Mouse (Mus musculus): ENCODE data around the gene Map2k6. TPM values are rescaled to one million over a fixed set of nuclear protein-coding genes. Genes with fewer than 3 reads are reported as not detected.

Gene Map2k6
- polyA plus RNA-seq, 1 experiment from 2014 or later, result 39.5 TPM

DNA sequence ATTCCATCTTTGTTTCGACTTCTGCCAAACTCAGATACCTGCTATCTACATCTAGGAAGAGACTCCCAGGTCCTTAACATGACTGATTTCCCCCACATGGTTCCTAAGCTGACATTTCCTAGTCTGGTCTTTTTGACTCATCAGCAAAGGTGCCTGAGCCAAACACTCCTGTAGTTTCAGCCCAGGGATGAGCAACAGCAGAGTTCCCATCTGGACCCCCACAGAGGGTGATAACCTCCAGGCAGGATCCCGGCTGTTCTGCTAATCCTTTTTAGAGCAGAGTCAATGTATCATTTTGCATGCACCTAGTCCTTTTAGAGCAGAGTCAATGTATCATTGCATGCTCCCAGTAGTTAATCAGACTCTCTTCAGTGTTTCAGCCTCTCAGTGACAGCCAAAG lies 82.5 kb downstream of the Map2k6 start:
- Histone ChIP-seq H3K4me1 (peaks cover 50% of the 10 kb centered on the region), H3K4me2 (no peak overlapping the region), H3K27ac (no peak overlapping the region), H3K36me3 (replicated peaks) (no peaks in the 10 kb centered on the region), H3K9ac (no peak overlapping the region), H3K27me3 (peaks cover 47% of the 10 kb centered on the region), H3K4me3 (replicated peaks) (no peak overlapping the region), H3K9me3 (no peaks in the 10 kb centered on the region)
- ATAC-seq (ENCODE audit: low FRiP score), result no peak
- 51% methylated on average over 2 of the region's 2 CpGs for WGBS

DNA sequence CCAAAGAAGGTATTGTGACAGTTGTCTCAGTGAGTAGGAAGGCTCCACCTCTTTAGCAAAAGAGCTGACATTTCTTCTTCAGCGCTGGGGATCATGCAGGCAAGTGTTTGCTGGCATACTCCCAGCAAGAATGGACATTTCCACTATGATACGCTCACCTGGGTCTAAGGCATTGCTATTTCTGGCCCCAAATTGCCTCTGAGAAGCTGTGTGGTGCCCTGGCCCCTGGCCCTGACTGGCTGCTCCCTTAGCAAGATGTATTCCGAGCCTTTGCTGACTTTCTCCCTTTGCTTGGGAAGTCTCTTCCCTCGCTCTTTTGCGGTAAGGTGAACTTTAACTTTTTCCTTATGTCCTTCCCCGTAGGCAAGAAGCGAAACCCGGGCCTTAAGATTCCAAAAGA lies 83.3 kb downstream of the Map2k6 start:
- no peak overlapping the region for H3K4me2 ChIP-seq
- peaks cover 42% of the 10 kb centered on the region for H3K4me1 ChIP-seq
- no peak overlapping the region for H3K4me3 ChIP-seq (replicated peaks)
- WGBS, result 90% methylated on average over 8 of the region's 8 CpGs
- peaks cover 39% of the 10 kb centered on the region for H3K27me3 ChIP-seq
- no peak for ATAC-seq (ENCODE audit: low FRiP score)
- H3K9me3 ChIP-seq, result no peaks in the 10 kb centered on the region
- no peak overlapping the region for H3K27ac ChIP-seq
- no peaks in the 10 kb centered on the region for H3K36me3 ChIP-seq (replicated peaks)
- no peak overlapping the region for H3K9ac ChIP-seq

DNA sequence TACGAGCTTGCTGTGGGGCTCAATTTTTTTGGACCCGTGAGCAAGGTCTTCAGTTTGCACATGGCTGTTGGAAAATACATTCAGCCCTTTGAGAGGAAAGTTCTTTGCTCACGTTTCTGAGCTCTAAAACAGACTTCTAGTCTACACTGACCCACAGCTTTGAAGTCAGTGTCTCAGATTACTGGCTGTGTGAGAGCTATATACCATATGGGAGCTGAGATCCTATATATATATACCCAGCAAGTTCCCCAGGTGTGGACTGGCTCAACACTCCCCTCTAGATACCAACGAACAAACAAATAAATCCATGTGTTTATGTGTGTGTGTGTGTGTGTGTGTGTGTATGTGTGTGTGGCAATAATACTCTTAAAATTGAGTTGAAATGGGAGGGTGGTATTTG lies 83.7 kb downstream of the Map2k6 start:
- WGBS, result 87% methylated on average over 4 of the region's 4 CpGs
- ATAC-seq (ENCODE audit: low FRiP score), result no peak
- Histone ChIP-seq H3K27me3 (peaks cover 34% of the 10 kb centered on the region), H3K4me3 (replicated peaks) (no peak overlapping the region), H3K9me3 (no peaks in the 10 kb centered on the region), H3K9ac (no peak overlapping the region), H3K27ac (no peak overlapping the region), H3K4me2 (no peak overlapping the region), H3K36me3 (replicated peaks) (no peaks in the 10 kb centered on the region), H3K4me1 (peaks cover 37% of the 10 kb centered on the region)

DNA sequence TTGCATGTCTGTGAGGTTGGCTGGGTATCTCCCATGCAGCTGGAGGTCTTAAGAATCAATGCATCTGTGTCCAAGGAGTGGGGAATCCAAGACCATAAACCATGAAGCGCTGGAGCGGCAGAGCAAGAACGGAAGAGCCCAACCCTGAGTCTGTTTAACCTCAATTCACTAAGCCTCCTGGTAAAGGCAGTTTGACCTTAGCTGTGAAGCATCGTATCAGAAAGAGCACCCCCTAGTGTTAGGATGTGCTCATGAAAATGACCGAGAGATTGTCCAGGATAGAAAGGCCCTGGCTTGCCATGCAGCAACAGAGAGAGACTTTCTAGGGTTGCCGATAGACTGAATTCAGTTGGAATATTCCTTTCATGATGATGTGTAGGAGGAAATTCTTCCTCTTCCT lies 84.2 kb downstream of the Map2k6 start:
- WGBS, result 38% methylated on average over 6 of the region's 6 CpGs
- Histone ChIP-seq H3K27me3 (peaks cover 29% of the 10 kb centered on the region), H3K4me2 (no peak overlapping the region), H3K4me1 (peaks cover 32% of the 10 kb centered on the region), H3K27ac (no peak overlapping the region), H3K9me3 (no peaks in the 10 kb centered on the region), H3K9ac (no peak overlapping the region), H3K4me3 (replicated peaks) (no peak overlapping the region), H3K36me3 (replicated peaks) (no peaks in the 10 kb centered on the region)
- no peak for ATAC-seq (ENCODE audit: low FRiP score)

DNA sequence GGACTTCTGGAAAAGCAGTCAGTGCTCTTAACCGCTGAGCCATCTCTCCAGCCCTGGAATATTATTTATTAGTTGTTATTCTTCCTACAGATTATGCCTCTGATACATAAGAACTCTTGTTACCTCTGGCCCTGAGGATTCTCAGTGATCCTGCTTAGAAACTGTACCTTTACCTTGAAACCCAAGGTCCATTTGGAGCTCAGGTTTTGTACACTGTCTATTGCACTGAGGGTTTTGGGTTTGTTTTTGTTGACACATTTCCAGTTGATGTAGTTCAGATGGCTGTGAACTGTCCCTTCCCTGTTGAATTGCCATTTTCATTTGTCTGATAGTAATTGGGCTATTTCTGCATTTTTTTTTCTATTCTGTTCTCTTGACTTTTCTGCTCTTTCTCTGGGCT lies 85.5 kb downstream of the Map2k6 start:
- H3K9ac ChIP-seq, result no peak overlapping the region
- H3K4me3 ChIP-seq (replicated peaks), result no peak overlapping the region
- H3K36me3 ChIP-seq (replicated peaks), result no peaks in the 10 kb centered on the region
- peaks cover 21% of the 10 kb centered on the region for H3K4me1 ChIP-seq
- WGBS, result 100% methylated on average over 1 of the region's 1 CpGs
- H3K27me3 ChIP-seq, result peaks cover 25% of the 10 kb centered on the region
- H3K4me2 ChIP-seq, result no peak overlapping the region
- ATAC-seq (ENCODE audit: low FRiP score), result no peak
- no peaks in the 10 kb centered on the region for H3K9me3 ChIP-seq
- no peak overlapping the region for H3K27ac ChIP-seq

DNA sequence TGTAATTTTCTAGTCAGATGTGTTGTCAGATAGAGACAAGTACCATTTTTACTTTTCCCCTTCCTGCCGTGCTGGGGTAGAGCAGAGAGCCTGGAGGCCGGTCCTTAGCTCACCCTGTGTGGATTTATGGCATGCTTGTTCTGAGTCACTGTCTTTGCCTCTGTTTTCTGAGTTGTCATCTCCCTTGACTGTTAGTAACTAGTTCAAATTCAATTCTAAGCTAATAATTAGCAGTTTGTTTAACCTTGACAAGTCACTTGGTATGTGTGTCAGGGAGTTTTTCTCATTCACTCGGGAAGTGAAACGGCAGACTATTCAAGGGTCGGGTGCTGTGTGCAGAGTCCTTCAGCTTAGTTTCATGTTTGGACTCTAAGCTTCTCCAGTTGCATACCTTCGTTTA lies 86.2 kb downstream of the Map2k6 start:
- Histone ChIP-seq H3K9ac (no peak overlapping the region), H3K27me3 (peaks cover 25% of the 10 kb centered on the region), H3K36me3 (replicated peaks) (no peaks in the 10 kb centered on the region), H3K4me1 (peaks cover 15% of the 10 kb centered on the region), H3K9me3 (no peaks in the 10 kb centered on the region), H3K4me3 (replicated peaks) (no peak overlapping the region), H3K27ac (no peak overlapping the region), H3K4me2 (no peak overlapping the region)
- ATAC-seq (ENCODE audit: low FRiP score), result no peak
- 93% methylated on average over 6 of the region's 6 CpGs for WGBS

DNA sequence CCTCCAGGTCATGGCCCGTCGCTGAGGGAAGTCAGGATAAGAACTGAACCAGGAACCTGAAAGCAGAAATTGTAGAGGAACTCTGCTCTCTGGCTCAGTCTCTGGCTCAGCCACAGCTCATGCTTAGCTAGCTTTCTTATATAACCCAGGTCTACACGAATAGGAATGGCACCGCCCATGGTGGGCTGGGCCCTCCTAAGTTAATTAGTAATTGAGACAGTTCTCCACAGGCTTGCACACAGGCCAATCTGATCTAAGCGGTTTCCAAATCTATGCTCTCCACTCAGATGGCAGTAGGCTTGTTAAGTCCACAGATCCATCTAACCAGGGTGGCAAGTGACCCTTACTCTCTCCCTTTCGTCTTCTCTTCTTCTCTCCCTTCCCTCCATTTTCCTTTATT lies 88.9 kb downstream of the Map2k6 start:
- Histone ChIP-seq H3K4me3 (replicated peaks) (no peak overlapping the region), H3K4me2 (no peak overlapping the region), H3K9me3 (peaks cover 4% of the 10 kb centered on the region; the same call in 1 of the 2 replicates), H3K36me3 (replicated peaks) (peaks cover 16% of the 10 kb centered on the region), H3K27ac (no peak overlapping the region), H3K4me1 (no peaks in the 10 kb centered on the region), H3K9ac (no peak overlapping the region), H3K27me3 (0 out of 2 replicates have a peak, but pooled peaks cover 3% of the 10 kb centered on the region)
- WGBS, result 95% methylated on average over 6 of the region's 6 CpGs
- no peak for ATAC-seq (ENCODE audit: low FRiP score)

DNA sequence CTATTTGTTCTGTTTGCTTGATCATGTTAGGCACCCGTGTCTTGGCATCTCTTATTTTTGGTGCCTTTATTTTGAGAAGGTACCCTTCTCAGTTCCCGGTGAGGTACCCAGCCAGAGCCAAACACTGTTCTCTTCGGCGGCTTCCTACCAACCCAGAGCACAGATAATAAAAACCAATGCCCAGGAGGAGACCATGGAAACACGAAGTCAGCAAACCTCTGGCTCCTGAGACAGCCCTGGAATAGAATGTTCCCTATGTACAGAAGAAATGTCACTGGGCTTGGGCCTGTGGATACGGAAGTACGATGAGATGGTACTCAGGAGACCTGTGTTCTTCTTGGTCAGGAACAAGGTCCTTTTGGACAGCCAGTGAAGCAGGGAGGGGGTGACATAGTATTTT lies 89.4 kb downstream of the Map2k6 start:
- Histone ChIP-seq H3K9ac (no peak overlapping the region), H3K4me2 (no peak overlapping the region), H3K9me3 (peaks cover 4% of the 10 kb centered on the region; the same call in 1 of the 2 replicates), H3K4me1 (no peaks in the 10 kb centered on the region), H3K36me3 (replicated peaks) (peaks cover 21% of the 10 kb centered on the region), H3K4me3 (replicated peaks) (no peak overlapping the region), H3K27me3 (no peaks in the 10 kb centered on the region), H3K27ac (no peak overlapping the region)
- no peak for ATAC-seq (ENCODE audit: low FRiP score)
- WGBS, result 95% methylated on average over 7 of the region's 7 CpGs

DNA sequence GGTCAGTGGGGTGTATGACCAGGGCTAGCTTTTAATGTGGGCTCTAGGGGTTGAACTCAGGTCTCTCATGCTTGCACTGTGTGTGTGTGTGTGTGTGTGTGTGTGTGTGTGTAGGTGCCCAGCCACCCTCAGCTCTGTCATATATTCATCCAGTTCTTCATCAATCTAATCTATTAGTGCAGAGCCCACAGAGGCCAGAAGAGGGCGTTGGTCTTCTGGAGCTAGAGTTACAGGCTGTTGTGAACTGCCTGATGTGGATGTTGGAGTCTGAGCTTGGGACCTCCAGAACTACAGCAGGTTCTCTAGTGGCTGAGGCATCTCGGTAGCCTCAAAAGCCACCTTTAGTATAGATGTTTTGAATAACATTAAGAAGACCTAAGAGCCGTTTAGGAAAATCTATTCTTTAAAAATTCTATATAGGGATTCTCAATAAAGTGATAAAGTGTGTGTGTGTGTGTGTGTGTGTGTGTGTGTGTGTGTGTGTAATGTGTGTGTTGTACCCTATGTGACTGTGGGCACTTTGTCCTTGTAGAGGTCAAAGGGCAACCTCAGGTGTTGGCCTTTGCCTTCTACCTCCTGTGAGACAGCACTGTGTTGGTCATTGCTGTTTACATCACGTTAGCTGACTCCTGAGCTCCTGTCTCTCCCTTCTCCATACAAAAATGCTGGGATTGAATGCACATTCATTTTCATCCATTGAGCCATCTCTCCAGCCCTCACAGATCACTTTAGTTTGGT lies 96.6 kb downstream of the Map2k6 start:
- no peaks in the 10 kb centered on the region for H3K27me3 ChIP-seq
- peaks cover 62% of the 10 kb centered on the region for H3K36me3 ChIP-seq (replicated peaks)
- H3K9me3 ChIP-seq, result peaks cover 4% of the 10 kb centered on the region; the same call in 1 of the 2 replicates
- H3K4me1 ChIP-seq, result no peaks in the 10 kb centered on the region
- 81% methylated on average over 4 of the region's 4 CpGs for WGBS
- no peak for ATAC-seq (ENCODE audit: low FRiP score)
- H3K4me3 ChIP-seq (replicated peaks), result no peak overlapping the region
- H3K27ac ChIP-seq, result no peak overlapping the region
- H3K4me2 ChIP-seq, result no peak overlapping the region
- no peak overlapping the region for H3K9ac ChIP-seq

DNA sequence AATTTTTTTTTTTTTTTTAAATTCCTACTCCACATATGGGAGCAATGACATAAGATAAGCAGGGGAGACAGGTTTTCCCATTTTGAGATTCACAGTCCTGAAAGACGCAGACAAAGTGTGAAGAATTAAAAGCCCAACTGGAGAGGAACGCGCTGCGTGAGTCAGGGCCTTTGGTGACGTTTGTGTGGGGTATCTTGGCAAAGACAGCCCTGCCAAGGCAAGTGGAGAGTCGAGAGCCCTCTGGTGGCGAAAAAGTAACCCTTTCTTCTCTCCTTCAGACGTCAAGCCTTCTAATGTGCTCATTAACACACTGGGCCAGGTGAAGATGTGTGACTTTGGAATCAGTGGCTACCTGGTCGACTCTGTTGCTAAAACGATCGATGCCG lies 97.1 kb downstream of the Map2k6 start:
- Histone ChIP-seq H3K4me3 (replicated peaks) (no peak overlapping the region), H3K9ac (no peak overlapping the region), H3K4me1 (no peaks in the 10 kb centered on the region), H3K27ac (no peak overlapping the region), H3K4me2 (no peak overlapping the region), H3K27me3 (no peaks in the 10 kb centered on the region), H3K9me3 (peaks cover 4% of the 10 kb centered on the region; the same call in 1 of the 2 replicates), H3K36me3 (replicated peaks) (peaks cover 66% of the 10 kb centered on the region)
- WGBS, result 52% methylated on average over 12 of the region's 12 CpGs
- no peak for ATAC-seq (ENCODE audit: low FRiP score)

DNA sequence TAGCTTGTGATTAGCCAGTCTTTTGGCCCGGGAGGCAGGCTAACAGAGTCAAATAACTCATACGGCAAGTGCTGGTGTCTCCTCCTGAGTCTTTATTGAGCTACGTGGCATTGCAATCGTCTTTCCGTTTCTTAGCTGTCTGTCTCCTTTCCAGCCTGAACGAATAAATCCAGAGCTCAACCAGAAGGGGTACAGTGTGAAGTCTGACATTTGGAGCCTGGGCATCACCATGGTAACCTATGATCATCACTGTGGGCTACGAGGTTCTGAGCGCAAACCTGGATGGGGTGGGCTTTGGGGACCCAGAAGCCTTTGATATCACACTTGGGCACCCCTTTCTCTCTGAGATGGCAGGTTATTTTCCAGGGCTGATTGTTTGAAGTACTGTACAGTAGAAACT lies 98.8 kb downstream of the Map2k6 start:
- no peak overlapping the region for H3K4me3 ChIP-seq (replicated peaks)
- no peaks in the 10 kb centered on the region for H3K4me1 ChIP-seq
- H3K4me2 ChIP-seq, result no peak overlapping the region
- 75% methylated on average over 8 of the region's 8 CpGs for WGBS
- peaks cover 63% of the 10 kb centered on the region for H3K36me3 ChIP-seq (replicated peaks)
- H3K9me3 ChIP-seq, result no peaks in the 10 kb centered on the region
- no peaks in the 10 kb centered on the region for H3K27me3 ChIP-seq
- no peak overlapping the region for H3K9ac ChIP-seq
- no peak for ATAC-seq (ENCODE audit: low FRiP score)
- no peak overlapping the region for H3K27ac ChIP-seq

DNA sequence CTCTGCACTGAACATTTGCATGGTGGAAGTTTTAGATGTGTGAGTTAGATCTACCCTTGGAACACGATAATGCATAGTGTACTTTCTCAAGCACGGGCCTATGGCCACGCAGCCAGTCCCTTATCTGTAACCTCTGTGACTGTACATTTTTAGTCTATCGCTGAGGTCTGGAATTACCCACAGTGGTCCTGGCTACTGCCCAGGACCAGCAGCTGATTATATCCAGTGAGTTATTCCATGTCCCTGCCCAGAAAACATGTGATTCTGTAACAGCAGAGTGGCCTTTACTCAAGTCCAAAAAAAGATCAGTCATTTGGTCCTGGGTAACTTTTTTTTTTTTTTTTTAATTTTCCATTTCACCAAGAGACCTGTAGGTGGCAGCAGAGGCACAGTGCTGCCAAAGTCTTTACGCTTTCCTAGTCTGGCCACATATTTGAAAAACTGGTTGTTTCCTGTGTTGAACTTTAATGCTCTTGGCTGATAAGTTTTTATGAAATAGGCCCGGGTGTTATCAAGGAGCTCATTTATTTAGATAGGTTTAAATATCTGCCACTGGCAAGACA lies 99.8 kb downstream of the Map2k6 start:
- Histone ChIP-seq H3K9ac (no peak overlapping the region), H3K4me1 (no peaks in the 10 kb centered on the region), H3K4me2 (no peak overlapping the region), H3K9me3 (no peaks in the 10 kb centered on the region), H3K4me3 (replicated peaks) (no peak overlapping the region), H3K36me3 (replicated peaks) (peaks cover 57% of the 10 kb centered on the region), H3K27me3 (no peaks in the 10 kb centered on the region), H3K27ac (no peak overlapping the region)
- peak; percentile 49; the same call in 1 of the 2 replicates for ATAC-seq (ENCODE audit: low FRiP score)
- WGBS, result 73% methylated on average over 6 of the region's 6 CpGs

All from forebrain, embryonic 12.5 days (tissue).